Mouse (Mus musculus): ENCODE data around the gene Vmp1. TPM values are rescaled to one million over a fixed set of nuclear protein-coding genes. Genes with fewer than 3 reads are reported as not detected.
A peak's percentile ranks its signal among the peaks of the same experiment; 100 is the strongest.

Vmp1 gene
- total RNA-seq, 2 experiments from 2014 or later: 165 to 171 TPM

GRCm38 (mm10) chr11:86545556-86545955, 138.1 kb downstream of the Vmp1 start:
- intact Hi-C loops (cut with DNase I): no loop called here
- DNase-seq (ENCODE audit: extremely low spot score in 1 of 2, low spot score in 2 of 2): no peak

GRCm38 (mm10) chr11:86544639-86545299, 138.9 kb downstream of the Vmp1 start, which contains the start of the genes Rps6kb1 and Tubd1:
Gene Rps6kb1, minus strand, starts transcription at chr11:86544805.
Gene Tubd1, plus strand, starts transcription at chr11:86544991.
- peak; percentile 100 for DNase-seq (ENCODE audit: extremely low spot score in 1 of 2, low spot score in 2 of 2)
- intact Hi-C loops (cut with DNase I): no loop called here

GRCm38 (mm10) chr11:86543960-86544638, 139.5 kb downstream of the Vmp1 start:
- intact Hi-C loops (cut with DNase I): no loop called here
- DNase-seq (ENCODE audit: extremely low spot score in 1 of 2, low spot score in 2 of 2): peak in 1 of 2 experiments; percentile 65

- intact Hi-C loops (cut with DNase I): no loop called here
- no peak for DNase-seq (ENCODE audit: extremely low spot score in 1 of 2, low spot score in 2 of 2)
These were observed 140.8 kb downstream of the Vmp1 start for GRCm38 (mm10) chr11:86542851-86543250.

- DNase-seq (ENCODE audit: extremely low spot score in 1 of 2, low spot score in 2 of 2): no peak
- intact Hi-C loops (cut with DNase I): no loop called here
These were observed 143.2 kb downstream of the Vmp1 start for GRCm38 (mm10) chr11:86540476-86540845.

- no peak for DNase-seq (ENCODE audit: extremely low spot score in 1 of 2, low spot score in 2 of 2)
- intact Hi-C loops (cut with DNase I): no loop called here
These were observed 143.7 kb downstream of the Vmp1 start for GRCm38 (mm10) chr11:86539716-86540475.

GRCm38 (mm10) chr11:86538786-86539185, 144.8 kb downstream of the Vmp1 start:
- no peak for DNase-seq (ENCODE audit: extremely low spot score in 1 of 2, low spot score in 2 of 2)
- intact Hi-C loops (cut with DNase I): no loop called here

- intact Hi-C loops (cut with DNase I): no loop called here
- DNase-seq (ENCODE audit: extremely low spot score in 1 of 2, low spot score in 2 of 2): no peak
These were observed 149.3 kb downstream of the Vmp1 start for GRCm38 (mm10) chr11:86534201-86534910.

Small RNAs within 50 kb of the gene (microRNA-seq; reads per million reads assigned to microRNA genes)
- gene Mir21a: 1,064 reads per million, percentile 78 among the genes with 10 or more reads in this experiment

Other genes with a start within 250 kb of the Vmp1 start
- gene Rnft1, start 199.2 kb downstream of the Vmp1 start, total RNA-seq (2021): 10 to 100 TPM; 21.4 to 21.6 TPM
- gene Rps6kb1, start 139.0 kb downstream of the Vmp1 start, total RNA-seq (2021): 10 to 100 TPM; 46.2 to 49.6 TPM
- 1 to 10 TPM; 6.1 to 7.4 TPM for gene Tubd1, start 138.8 kb downstream of the Vmp1 start, total RNA-seq (2021)
- gene Ptrh2, start 149 bp upstream of the Vmp1 start, total RNA-seq (2021): 10 to 100 TPM; 10.6 to 11.0 TPM
- gene Cltc, start 73.7 kb upstream of the Vmp1 start, total RNA-seq (2021): 100 to 1,000 TPM; 512 to 513 TPM
- 10 to 100 TPM; 20.9 to 21.3 TPM for gene Dhx40, start 123.9 kb upstream of the Vmp1 start, total RNA-seq (2021)

Data from left cerebral cortex, postnatal 10 days (tissue).